ENCODE assay signal across 9 mouse cellular contexts in genomic region chr5:14252583-14252982, GRCm38 (mm10).
DNase-seq lines count a peak whose midpoint lies in the region; ATAC-seq lines count a peak whose summit lies in the region.
"Had no signal": no experiment of that assay in that cellular context is flagged by ENCODE, and none has a peak within 500 bp of the region (broad histone marks: within the 10 kb centered on the region; RNA-seq: fewer than 3 reads in every experiment).

No protein-coding gene starts in this region.

- ATAC-seq in forebrain, embryonic 14.5 days, result peak; percentile 54
- ATAC-seq in neural tube, embryonic 12.5 days (ENCODE audit: low FRiP score, low read depth), result peak; percentile 37; the same call in 1 of the 2 replicates

- H3K27me3 ChIP-seq in forebrain, embryonic 14.5 days (replicated peaks; ENCODE audit: control insufficient read depth, insufficient read depth, low read length), result no peaks in the 10 kb centered on the region
- H3K27me3 ChIP-seq in neural tube, embryonic 12.5 days (replicated peaks), result no peaks in the 10 kb centered on the region

- H3K9me3 ChIP-seq in forebrain, embryonic 14.5 days (replicated peaks; ENCODE audit: control insufficient read depth, low read length), result no peaks in the 10 kb centered on the region
- H3K9me3 ChIP-seq in neural tube, embryonic 12.5 days, result no peaks in the 10 kb centered on the region

- H3K4me1 ChIP-seq in forebrain, embryonic 14.5 days (ENCODE audit: control insufficient read depth, insufficient read depth, low read length), result no peaks in the 10 kb centered on the region
- no peaks in the 10 kb centered on the region for H3K4me1 ChIP-seq in neural tube, embryonic 12.5 days

- H3K36me3 ChIP-seq in forebrain, embryonic 14.5 days (ENCODE audit: control insufficient read depth, insufficient read depth, low read length), result no peaks in the 10 kb centered on the region
- no peaks in the 10 kb centered on the region for H3K36me3 ChIP-seq in neural tube, embryonic 12.5 days

- WGBS in forebrain, embryonic 14.5 days, result 42% methylated on average over 8 of the region's 8 CpGs
- 54% methylated on average over 8 of the region's 8 CpGs for WGBS in neural tube, embryonic 12.5 days

- no peak overlapping the region for H3K9ac ChIP-seq in forebrain, embryonic 14.5 days (ENCODE audit: low read length)
- no peak overlapping the region for H3K9ac ChIP-seq in neural tube, embryonic 12.5 days

- peak; percentile 39 for DNase-seq in adrenal gland, postnatal 14 days
- DNase-seq in adrenal gland, adult 2 months, result no peak
- DNase-seq in layer of hippocampus, adult 11-12 months (ENCODE audit: low spot score), result peak; percentile 6
- DNase-seq in layer of hippocampus, postnatal 36 days, result no peak
- DNase-seq in Muller cell, postnatal 12 days (ENCODE audit: inconsistent ontology term), result peak; percentile 22
- DNase-seq in forebrain, embryonic 14.5 days (ENCODE audit: low spot score), result peak; percentile 36
- DNase-seq in T-cell, adult 2 months (ENCODE audit: low spot score), result no peak

- no peak overlapping the region for H3K4me3 ChIP-seq in forebrain, embryonic 14.5 days (ENCODE audit: low read depth, low read length)
- no peak overlapping the region for H3K4me3 ChIP-seq in neural tube, embryonic 12.5 days
- H3K4me3 ChIP-seq: myocyte had no signal

- no peak overlapping the region for H3K4me2 ChIP-seq in forebrain, embryonic 14.5 days (ENCODE audit: low read length)
- H3K4me2 ChIP-seq in neural tube, embryonic 12.5 days (replicated peaks), result no peak overlapping the region

- H3K27ac ChIP-seq in forebrain, embryonic 14.5 days (ENCODE audit: low read depth, low read length), result no peak overlapping the region
- no peak overlapping the region for H3K27ac ChIP-seq in neural tube, embryonic 12.5 days

Comparison
In these comparisons a context has a peak if more than half of its experiments do, and no peak if none do; other contexts are left out.
1. DNase-seq: peak in adrenal gland, postnatal 14 days (single experiment), layer of hippocampus, adult 11-12 months (single experiment), Muller cell, postnatal 12 days (single experiment) and forebrain, embryonic 14.5 days (single experiment); none in adrenal gland, adult 2 months (single experiment), layer of hippocampus, postnatal 36 days (0 of 2) and T-cell, adult 2 months (single experiment).